Mouse (Mus musculus): Measurements from ENCODE around the gene Ank3. TPM values are rescaled to one million over a fixed set of nuclear protein-coding genes. Genes with fewer than 3 reads are reported as not detected.
A peak's percentile ranks its signal among the peaks of the same experiment; 100 is the strongest.

The Ank3 gene
- polyA plus RNA-seq, 1 experiment from 2014 or later = 30.6 TPM

DNA sequence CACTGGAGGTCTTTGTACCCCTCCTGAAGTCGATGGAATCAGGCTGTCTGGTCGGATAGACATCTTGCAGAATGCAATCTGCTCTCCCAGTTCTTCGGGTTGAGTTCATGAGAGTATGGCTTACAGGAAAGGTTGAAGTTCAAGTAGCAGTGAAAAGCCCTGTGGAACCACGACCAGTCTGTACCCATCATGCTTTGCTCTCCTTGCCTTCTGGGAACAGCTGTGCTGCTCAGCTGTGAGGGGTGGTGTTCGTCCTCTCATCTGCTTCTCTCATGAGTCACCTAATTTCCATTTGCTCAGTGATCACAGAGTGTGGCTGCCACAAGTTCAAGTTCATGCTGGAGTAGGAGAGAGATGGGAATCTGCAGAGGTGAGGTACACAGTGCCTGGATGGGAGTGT is 348.2 kb downstream of the Ank3 start:
- no peaks in the 10 kb centered on the region for H3K36me3 ChIP-seq
- ATAC-seq (replicated peaks; ENCODE audit: insufficient number of reproducible peaks, insufficient read depth, low FRiP score, low read depth) = no peak

DNA sequence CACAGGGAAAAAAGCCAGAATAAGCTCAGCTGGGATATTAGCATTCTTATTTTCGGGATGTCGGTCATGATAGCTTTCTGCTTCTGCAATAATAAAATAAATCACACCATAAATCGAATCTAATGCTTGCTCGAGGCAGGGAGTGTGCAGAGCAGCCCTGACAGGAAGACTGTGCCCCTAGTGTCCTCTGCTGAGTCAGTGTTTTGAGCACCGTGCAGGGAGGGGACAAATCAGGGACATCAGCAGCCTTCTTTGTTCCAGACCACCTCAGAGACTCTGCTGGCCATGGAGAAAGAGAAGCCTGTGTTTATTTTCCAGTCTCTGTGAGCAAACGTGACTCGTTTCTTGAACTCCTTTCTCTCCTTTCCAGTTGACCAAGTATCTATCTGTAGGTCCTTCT is 352.8 kb downstream of the Ank3 start:
- H3K9me3 ChIP-seq (replicated peaks) = no peaks in the 10 kb centered on the region; the same call in 1 of the 2 replicates
- no peaks in the 10 kb centered on the region for H3K36me3 ChIP-seq
- peaks cover 7% of the 10 kb centered on the region for H3K4me1 ChIP-seq (replicated peaks)
- 42% methylated on average over 7 of the region's 7 CpGs for WGBS
- ATAC-seq (replicated peaks; ENCODE audit: insufficient number of reproducible peaks, insufficient read depth, low FRiP score, low read depth) = no peak
- no peak overlapping the region for H3K4me2 ChIP-seq
- no peaks in the 10 kb centered on the region for H3K27me3 ChIP-seq
- no peak overlapping the region for H3K27ac ChIP-seq
- H3K4me3 ChIP-seq = no peak overlapping the region
- no peak overlapping the region for H3K9ac ChIP-seq

More for the DNA sequence above, 348.2 kb downstream of the Ank3 start:
- Histone ChIP-seq H3K9me3 (replicated peaks) (no peaks in the 10 kb centered on the region), H3K27ac (no peak overlapping the region), H3K4me1 (replicated peaks) (peaks cover 10% of the 10 kb centered on the region), H3K9ac (no peak overlapping the region), H3K4me2 (no peak overlapping the region), H3K4me3 (no peak overlapping the region), H3K27me3 (no peaks in the 10 kb centered on the region)
- 59% methylated on average over 5 of the region's 5 CpGs for WGBS

DNA sequence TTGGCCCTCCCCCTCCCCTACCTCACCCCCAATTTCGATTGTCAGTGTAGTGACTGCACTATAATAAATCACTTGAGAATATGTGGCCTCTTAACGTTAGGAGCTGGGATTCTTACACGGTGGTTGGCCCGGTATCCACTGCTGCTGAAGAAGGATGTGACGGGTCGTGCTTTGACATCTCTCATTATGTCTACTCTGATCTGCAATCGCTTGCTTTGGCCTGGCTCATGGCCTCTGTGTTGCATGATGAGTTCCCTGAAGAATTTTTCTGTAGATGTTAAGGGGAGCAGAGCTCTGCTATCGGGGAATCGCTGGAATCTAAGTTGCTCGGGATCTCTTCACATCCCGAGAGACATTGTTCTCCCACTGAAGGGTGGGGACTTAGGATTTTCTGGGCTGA is 354.9 kb downstream of the Ank3 start:
- Histone ChIP-seq H3K4me1 (replicated peaks) (peaks cover 7% of the 10 kb centered on the region; the same call in 1 of the 2 replicates), H3K9ac (no peak overlapping the region), H3K9me3 (replicated peaks) (no peaks in the 10 kb centered on the region; the same call in 1 of the 2 replicates), H3K4me2 (0 out of 2 replicates have a peak overlapping the region, but pooled peaks have one; percentile 23), H3K27me3 (no peaks in the 10 kb centered on the region), H3K27ac (no peak overlapping the region), H3K4me3 (no peak overlapping the region), H3K36me3 (no peaks in the 10 kb centered on the region)
- 70% methylated on average over 11 of the region's 11 CpGs for WGBS
- no peak for ATAC-seq (replicated peaks; ENCODE audit: insufficient number of reproducible peaks, insufficient read depth, low FRiP score, low read depth)

DNA sequence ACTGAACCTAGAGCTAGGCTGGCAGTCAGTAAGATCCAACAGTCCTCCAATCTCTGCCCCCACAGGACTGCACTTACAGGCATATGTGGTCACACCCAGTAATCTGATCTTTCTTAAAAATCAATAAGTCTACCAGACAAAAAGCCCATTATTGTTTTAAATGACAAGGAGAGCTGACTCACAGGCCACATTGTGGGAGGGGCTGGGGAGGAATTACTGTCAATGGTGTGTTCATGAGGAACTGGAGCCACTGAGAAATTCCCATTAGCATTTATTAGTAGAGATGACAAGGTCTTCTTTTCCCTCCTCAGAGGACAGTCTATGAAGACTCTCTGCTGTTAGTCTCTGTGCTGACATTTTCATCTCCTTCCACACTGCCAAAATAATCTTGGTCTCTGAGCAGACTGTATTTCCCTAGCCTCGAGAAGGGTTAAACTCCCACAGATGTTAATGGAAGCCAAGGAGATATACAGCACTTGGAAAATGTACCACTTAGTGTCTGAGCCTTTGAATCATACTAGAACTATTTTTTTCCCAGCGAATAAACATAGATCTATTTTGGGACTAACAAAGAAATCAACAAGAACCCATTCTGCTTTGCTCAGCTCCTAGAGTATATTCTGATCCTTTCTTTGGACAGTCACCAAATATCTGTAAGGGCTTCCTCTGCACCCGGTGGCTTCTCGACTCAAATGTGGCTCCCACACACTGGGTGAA is 358.5 kb downstream of the Ank3 start:
- no peaks in the 10 kb centered on the region; the same call in 1 of the 2 replicates for H3K9me3 ChIP-seq (replicated peaks)
- H3K27me3 ChIP-seq = no peaks in the 10 kb centered on the region
- H3K4me1 ChIP-seq (replicated peaks) = peaks cover 7% of the 10 kb centered on the region; the same call in 1 of the 2 replicates
- 44% methylated on average over 4 of the region's 4 CpGs for WGBS
- H3K27ac ChIP-seq = no peak overlapping the region
- no peak overlapping the region for H3K4me2 ChIP-seq
- H3K36me3 ChIP-seq = no peaks in the 10 kb centered on the region
- no peak for ATAC-seq (replicated peaks; ENCODE audit: insufficient number of reproducible peaks, insufficient read depth, low FRiP score, low read depth)
- no peak overlapping the region for H3K4me3 ChIP-seq
- no peak overlapping the region for H3K9ac ChIP-seq

DNA sequence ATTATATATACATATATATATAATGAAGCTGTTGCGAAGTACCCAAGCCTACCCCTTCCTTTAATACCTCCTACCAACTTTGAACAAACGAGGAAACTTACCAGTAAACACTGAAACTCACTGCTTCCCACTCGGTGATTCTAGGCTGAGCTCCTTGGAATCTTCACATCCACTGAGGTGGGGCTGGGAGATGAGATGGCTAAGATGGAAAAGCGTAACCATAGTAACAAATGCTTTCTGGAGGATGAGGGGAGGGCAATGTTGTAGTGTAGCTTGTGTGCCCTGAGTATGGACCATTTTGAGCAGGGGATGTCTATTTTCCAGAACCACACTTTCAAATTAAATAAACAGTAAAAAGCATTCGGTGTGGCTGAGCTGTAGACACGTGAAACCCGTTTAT is 364.4 kb downstream of the Ank3 start:
- ATAC-seq (replicated peaks; ENCODE audit: insufficient number of reproducible peaks, insufficient read depth, low FRiP score, low read depth) = no peak
- no peak overlapping the region for H3K27ac ChIP-seq
- no peak overlapping the region for H3K4me3 ChIP-seq
- no peaks in the 10 kb centered on the region for H3K36me3 ChIP-seq
- 71% methylated on average over 7 of the region's 7 CpGs for WGBS
- no peak overlapping the region for H3K4me2 ChIP-seq
- H3K27me3 ChIP-seq = no peaks in the 10 kb centered on the region
- H3K9ac ChIP-seq = no peak overlapping the region
- no peaks in the 10 kb centered on the region for H3K4me1 ChIP-seq (replicated peaks)
- H3K9me3 ChIP-seq (replicated peaks) = no peaks in the 10 kb centered on the region

DNA sequence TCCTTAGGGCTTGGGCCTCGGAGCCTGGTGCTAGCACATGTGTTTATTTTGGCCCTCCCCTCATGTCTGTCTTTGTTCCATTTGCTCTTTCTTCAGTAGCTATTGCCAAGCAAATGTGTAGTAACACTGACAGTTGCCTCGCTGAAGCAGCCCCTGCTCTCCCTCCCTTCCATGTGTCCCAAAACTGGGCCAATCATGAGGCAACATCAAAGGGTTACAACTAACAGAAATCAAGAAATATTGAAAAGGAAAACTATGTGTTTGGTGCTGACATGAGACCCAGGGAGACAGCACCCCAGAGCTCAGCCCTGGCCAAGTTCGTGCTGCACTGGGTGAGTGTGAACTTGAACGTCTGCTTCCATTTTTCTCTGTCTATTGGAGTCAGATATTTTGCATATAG is 365.8 kb downstream of the Ank3 start:
- H3K27ac ChIP-seq = no peak overlapping the region
- no peak for ATAC-seq (replicated peaks; ENCODE audit: insufficient number of reproducible peaks, insufficient read depth, low FRiP score, low read depth)
- H3K4me2 ChIP-seq = no peak overlapping the region
- WGBS = 49% methylated on average over 4 of the region's 4 CpGs
- H3K27me3 ChIP-seq = no peaks in the 10 kb centered on the region
- no peaks in the 10 kb centered on the region for H3K4me1 ChIP-seq (replicated peaks)
- no peaks in the 10 kb centered on the region for H3K36me3 ChIP-seq
- no peak overlapping the region for H3K4me3 ChIP-seq
- no peaks in the 10 kb centered on the region for H3K9me3 ChIP-seq (replicated peaks)
- H3K9ac ChIP-seq = no peak overlapping the region

DNA sequence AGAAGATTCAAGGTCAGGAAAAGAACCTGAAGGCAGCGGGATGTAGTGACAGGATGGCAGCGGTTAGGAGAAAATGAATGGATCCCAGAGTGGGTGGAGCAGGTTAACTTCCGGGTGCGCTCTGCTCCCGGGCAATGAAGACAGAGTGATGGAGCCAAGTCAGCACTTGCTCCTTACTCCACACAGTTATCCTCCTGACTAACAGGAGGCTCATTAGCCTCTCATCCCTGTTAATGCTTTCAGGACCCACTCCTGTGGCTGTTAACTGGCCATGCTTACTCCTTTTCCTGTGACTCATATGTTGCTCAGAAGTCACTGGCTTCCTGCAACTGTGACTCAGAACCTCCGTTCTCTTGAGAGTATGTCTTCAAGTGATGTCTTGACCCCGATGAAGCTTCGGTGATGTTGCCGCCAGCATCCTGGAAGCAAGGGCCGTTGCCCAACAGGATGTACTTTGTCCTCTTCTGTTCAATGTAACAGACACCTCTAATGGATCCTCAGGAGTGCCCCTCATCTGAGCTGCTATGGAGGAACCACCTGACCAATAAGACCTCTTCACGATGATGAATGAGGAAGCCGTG is 378.6 kb downstream of the Ank3 start:
- Histone ChIP-seq H3K4me3 (no peak overlapping the region), H3K9ac (no peak overlapping the region), H3K4me2 (no peak overlapping the region), H3K27me3 (no peaks in the 10 kb centered on the region), H3K36me3 (no peaks in the 10 kb centered on the region), H3K27ac (no peak overlapping the region), H3K4me1 (replicated peaks) (peaks cover 5% of the 10 kb centered on the region; the same call in 1 of the 2 replicates), H3K9me3 (replicated peaks) (no peaks in the 10 kb centered on the region)
- WGBS = 67% methylated on average over 12 of the region's 12 CpGs
- no peak for ATAC-seq (replicated peaks; ENCODE audit: insufficient number of reproducible peaks, insufficient read depth, low FRiP score, low read depth)

DNA sequence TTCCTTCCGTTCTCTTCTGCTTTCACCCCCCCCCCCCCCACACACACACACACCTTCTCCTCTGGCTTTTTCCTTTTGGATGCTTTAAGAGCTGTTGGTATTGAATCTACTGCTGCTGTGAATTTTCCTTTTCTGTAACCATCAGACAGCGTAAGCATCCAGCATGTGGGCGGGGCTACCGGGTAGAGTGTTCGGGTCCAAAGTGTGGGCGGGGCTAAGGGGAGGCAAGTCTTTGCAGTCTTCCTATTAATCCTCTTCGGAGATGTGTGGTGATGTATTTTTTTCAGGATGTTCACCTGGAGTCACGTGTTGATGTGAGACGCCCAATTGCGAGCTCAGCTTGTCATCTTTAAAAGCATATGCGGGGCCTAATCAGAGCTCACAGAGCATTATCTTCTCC is 379.2 kb downstream of the Ank3 start:
- no peak overlapping the region for H3K4me3 ChIP-seq
- no peak overlapping the region for H3K9ac ChIP-seq
- H3K4me2 ChIP-seq = no peak overlapping the region
- ATAC-seq (replicated peaks; ENCODE audit: insufficient number of reproducible peaks, insufficient read depth, low FRiP score, low read depth) = no peak
- no peaks in the 10 kb centered on the region for H3K27me3 ChIP-seq
- 73% methylated on average over 11 of the region's 11 CpGs for WGBS
- H3K27ac ChIP-seq = no peak overlapping the region
- no peaks in the 10 kb centered on the region for H3K36me3 ChIP-seq
- no peaks in the 10 kb centered on the region for H3K9me3 ChIP-seq (replicated peaks)
- peaks cover 5% of the 10 kb centered on the region; the same call in 1 of the 2 replicates for H3K4me1 ChIP-seq (replicated peaks)

DNA sequence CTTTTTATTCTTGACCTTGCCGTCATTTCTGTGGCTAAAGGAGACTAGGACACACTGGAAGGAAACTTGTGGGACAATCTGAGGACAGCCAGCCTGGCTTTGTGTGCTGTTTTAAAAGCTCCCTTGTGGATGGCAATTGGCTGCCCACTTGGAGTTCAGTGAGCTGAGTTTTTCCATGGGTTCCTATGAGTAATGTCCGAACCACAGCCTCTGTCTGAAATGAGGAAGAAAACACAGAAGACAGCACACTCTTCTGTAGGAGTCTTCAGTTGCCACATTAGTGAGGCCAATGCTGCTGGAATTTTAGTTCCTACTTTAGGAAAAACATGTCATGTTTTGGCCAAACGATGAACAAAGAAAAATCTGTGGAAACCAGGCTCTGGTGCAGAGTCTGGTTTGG is 380.7 kb downstream of the Ank3 start:
- Histone ChIP-seq H3K4me3 (no peak overlapping the region), H3K9ac (no peak overlapping the region), H3K4me2 (no peak overlapping the region), H3K36me3 (no peaks in the 10 kb centered on the region), H3K27ac (no peak overlapping the region), H3K27me3 (no peaks in the 10 kb centered on the region), H3K4me1 (replicated peaks) (peaks cover 5% of the 10 kb centered on the region; the same call in 1 of the 2 replicates), H3K9me3 (replicated peaks) (no peaks in the 10 kb centered on the region)
- 76% methylated on average over 3 of the region's 3 CpGs for WGBS
- no peak for ATAC-seq (replicated peaks; ENCODE audit: insufficient number of reproducible peaks, insufficient read depth, low FRiP score, low read depth)

DNA sequence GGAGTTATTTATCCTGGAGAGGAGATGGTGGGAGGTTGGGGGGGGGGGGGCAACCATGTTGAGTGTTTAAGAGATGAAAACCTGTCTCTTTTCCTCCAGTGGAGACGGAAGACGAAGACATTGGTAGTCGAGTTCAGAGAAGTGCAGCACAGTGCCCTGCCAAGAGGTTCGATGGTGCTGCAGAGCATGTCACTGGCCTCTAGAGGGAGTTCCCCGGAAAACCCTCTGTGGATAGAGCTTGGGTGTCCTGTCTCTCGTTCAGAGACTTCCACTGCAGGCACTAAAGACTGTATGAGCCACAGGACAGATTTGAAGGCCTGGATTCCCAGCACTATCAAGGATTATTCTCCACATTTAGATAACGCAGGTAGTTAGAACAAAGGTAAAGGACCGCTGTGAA is 382.9 kb downstream of the Ank3 start:
- Histone ChIP-seq H3K9me3 (replicated peaks) (no peaks in the 10 kb centered on the region), H3K9ac (no peak overlapping the region), H3K27ac (no peak overlapping the region), H3K4me3 (no peak overlapping the region), H3K4me2 (peak overlapping the region; percentile 36; the same call in 1 of the 2 replicates), H3K4me1 (replicated peaks) (peaks cover 22% of the 10 kb centered on the region), H3K27me3 (no peaks in the 10 kb centered on the region), H3K36me3 (no peaks in the 10 kb centered on the region)
- ATAC-seq (replicated peaks; ENCODE audit: insufficient number of reproducible peaks, insufficient read depth, low FRiP score, low read depth) = 0 out of 2 replicates have a peak, but pooled peaks have one; percentile 44
- 12% methylated on average over 8 of the region's 8 CpGs for WGBS

DNA sequence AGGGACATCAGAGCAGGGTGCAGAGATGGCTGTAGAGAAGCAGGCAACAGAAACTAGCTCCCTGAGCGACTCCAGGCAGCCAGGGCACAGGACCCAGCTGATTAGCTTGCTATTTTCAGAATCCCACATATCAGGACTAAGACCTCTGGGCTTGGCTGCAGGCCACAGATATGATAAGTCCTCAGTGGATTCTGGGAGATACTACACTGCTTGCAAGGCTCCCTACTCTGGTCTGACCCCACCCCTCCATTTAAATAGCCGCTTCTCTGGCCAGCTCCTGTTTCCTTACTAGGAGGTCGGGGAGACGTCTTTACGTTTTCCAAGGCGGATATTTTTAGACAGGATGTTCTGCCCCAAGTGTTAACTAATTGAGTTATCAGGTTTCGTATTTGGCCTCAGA is 386.7 kb downstream of the Ank3 start:
- H3K9ac ChIP-seq = peak overlapping the region; percentile 40
- no peaks in the 10 kb centered on the region for H3K9me3 ChIP-seq (replicated peaks)
- H3K36me3 ChIP-seq = no peaks in the 10 kb centered on the region
- 4% methylated on average over 7 of the region's 7 CpGs for WGBS
- H3K4me2 ChIP-seq = peak overlapping the region; percentile 54
- peak overlapping the region; percentile 87 for H3K27ac ChIP-seq
- H3K4me1 ChIP-seq (replicated peaks) = peaks cover 29% of the 10 kb centered on the region
- peak; percentile 91 for ATAC-seq (replicated peaks; ENCODE audit: insufficient number of reproducible peaks, insufficient read depth, low FRiP score, low read depth)
- no peaks in the 10 kb centered on the region for H3K27me3 ChIP-seq
- peak overlapping the region; percentile 46 for H3K4me3 ChIP-seq

DNA sequence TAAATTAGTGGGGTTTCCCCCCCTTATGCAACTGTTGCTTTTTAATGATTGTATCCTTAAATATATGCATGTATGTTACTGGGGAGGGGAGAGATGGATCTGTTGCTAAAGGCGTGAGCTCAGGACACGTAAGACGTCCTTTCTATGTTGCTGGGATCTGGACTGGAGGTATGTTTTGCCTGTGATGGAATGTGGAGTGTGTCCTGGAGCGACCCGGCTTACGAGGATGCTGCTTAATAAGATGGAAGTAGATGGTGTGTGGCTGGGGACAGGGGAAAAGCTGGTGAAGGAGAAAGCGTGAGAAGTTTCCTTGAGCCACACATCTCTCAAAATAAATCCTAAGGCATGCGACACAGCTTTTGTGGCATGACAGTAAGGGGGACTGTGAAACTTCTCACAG is 387.1 kb downstream of the Ank3 start:
- H3K27me3 ChIP-seq = no peaks in the 10 kb centered on the region
- ATAC-seq (replicated peaks; ENCODE audit: insufficient number of reproducible peaks, insufficient read depth, low FRiP score, low read depth) = no peak; the same call in 1 of the 2 replicates
- no peaks in the 10 kb centered on the region for H3K36me3 ChIP-seq
- H3K9ac ChIP-seq = peak overlapping the region; percentile 40
- H3K4me1 ChIP-seq (replicated peaks) = peaks cover 29% of the 10 kb centered on the region
- peak overlapping the region; percentile 87 for H3K27ac ChIP-seq
- H3K4me2 ChIP-seq = peak overlapping the region; percentile 54
- WGBS = 27% methylated on average over 8 of the region's 8 CpGs
- no peaks in the 10 kb centered on the region for H3K9me3 ChIP-seq (replicated peaks)
- H3K4me3 ChIP-seq = peak overlapping the region; percentile 46

All from heart, embryonic 15.5 days (tissue).